Mouse (Mus musculus) layer of hippocampus, adult 9-11 months (tissue): Measurements from ENCODE around the gene Thumpd3.

ENCODE experiments used
- DNase-seq: peaks from one replicate; pipeline ENCODE4 v3.0.0; 2022

Gene Thumpd3

GRCm38 (mm10) chr6:113082229-113082628 is 36.2 kb downstream of the Thumpd3 start:
- peak; percentile 23 for DNase-seq

- no peak for DNase-seq
Measured at GRCm38 (mm10) chr6:113084590-113084989, 38.6 kb downstream of the Thumpd3 start.

- DNase-seq = no peak
Measured at GRCm38 (mm10) chr6:113093206-113093605, 47.2 kb downstream of the Thumpd3 start.

- no peak for DNase-seq
Measured at GRCm38 (mm10) chr6:113095547-113095946, 49.5 kb downstream of the Thumpd3 start.

- DNase-seq = no peak
Measured at GRCm38 (mm10) chr6:113097662-113098061, 51.6 kb downstream of the Thumpd3 start.

GRCm38 (mm10) chr6:113099640-113100289 is 53.7 kb downstream of the Thumpd3 start:
- peak; percentile 94 for DNase-seq

GRCm38 (mm10) chr6:113102541-113102940 is 56.5 kb downstream of the Thumpd3 start:
- no peak for DNase-seq

GRCm38 (mm10) chr6:113103765-113104164 is 57.7 kb downstream of the Thumpd3 start:
- peak; percentile 17 for DNase-seq

- DNase-seq = no peak
Measured at GRCm38 (mm10) chr6:113109378-113109777, 63.4 kb downstream of the Thumpd3 start.

- DNase-seq = no peak
Measured at GRCm38 (mm10) chr6:113109956-113110355, 63.9 kb downstream of the Thumpd3 start.
